Mouse (Mus musculus): ENCODE measurements around the gene Ulk2.
"Not testable (repeated sequence)": the region's sequence is repeated elsewhere in the genome, so short reads cannot be mapped to it uniquely, and the experiment has no call there.

Gene Ulk2

DNA sequence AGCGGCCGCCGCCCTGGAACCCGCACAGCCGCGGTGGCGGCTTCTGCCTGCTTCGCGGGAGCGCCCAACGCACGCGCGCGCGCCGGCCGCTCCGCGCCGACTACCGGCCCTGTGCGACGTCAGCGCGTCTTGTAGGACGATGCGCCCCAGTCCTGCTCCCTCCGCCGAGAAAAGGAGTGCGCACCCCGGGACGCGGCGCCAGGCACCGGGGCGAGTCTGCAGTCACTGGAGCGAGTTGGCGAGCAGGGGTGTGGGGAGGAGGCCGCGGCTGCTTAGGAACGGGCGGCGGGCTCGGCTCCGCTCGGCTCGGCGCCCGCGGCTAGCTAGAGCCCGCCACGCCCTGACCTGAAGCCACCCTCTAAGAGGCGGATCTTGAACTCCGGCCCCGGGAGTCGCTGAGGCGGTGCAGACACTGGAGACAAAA lies at the start of gene Ulk2:
Ulk2 (minus strand) TSS at position 86 of the 424 bp plus-strand sequence.
- DNase-seq (ENCODE audit: low spot score), result peak; percentile 68

- no peak for DNase-seq (ENCODE audit: low spot score)
These were observed 27.3 kb upstream of the Ulk2 start for GRCm38 (mm10) chr11:61882183-61882582.

GRCm38 (mm10) chr11:61879921-61880320 lies 25.0 kb upstream of the Ulk2 start:
- DNase-seq (ENCODE audit: low spot score), result no peak

DNA sequence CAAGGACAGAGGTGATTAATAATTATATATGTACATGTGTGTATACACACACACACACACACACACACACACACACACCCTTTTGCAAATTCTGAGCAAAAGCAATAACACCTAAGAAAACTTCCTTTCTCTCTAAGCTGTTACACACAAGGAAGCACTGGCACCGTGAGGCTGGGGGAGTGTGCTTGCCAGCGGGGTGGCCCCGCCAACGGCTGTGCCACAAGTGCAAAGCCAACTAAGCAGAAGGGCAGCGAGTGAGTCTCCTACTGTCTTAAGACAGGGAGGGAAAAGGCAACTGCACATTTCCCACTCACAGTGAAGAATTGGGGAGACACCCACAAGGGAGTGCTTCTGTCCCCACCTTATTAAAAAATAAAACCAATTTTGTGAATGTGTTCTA lies 17.0 kb upstream of the Ulk2 start:
- DNase-seq (ENCODE audit: low spot score), result no peak

GRCm38 (mm10) chr11:61866856-61867255 lies 12.0 kb upstream of the Ulk2 start:
- DNase-seq (ENCODE audit: low spot score), result no peak

- no peak for DNase-seq (ENCODE audit: low spot score)
These were observed 7.1 kb upstream of the Ulk2 start for GRCm38 (mm10) chr11:61861781-61862547.

DNA sequence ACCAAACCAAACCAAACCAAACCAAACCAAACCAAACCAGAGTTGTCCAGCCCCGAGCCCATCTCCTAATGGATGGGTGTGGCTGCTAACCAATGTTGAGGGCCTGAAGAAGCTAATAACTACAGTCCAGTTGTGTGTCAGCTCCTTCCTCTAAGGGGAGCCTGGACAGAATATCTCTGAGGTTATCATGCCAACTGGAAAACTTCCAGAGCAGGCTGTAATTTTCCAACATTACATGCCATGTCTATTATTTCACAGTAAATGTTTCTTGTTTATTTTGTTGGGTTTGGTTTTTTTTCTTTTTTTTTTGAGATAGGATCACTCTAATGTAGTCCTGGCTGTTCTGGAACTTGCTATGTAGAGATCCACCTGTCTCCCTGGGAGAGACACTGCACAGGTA lies 4.4 kb upstream of the Ulk2 start:
- no peak for DNase-seq (ENCODE audit: low spot score)

DNA sequence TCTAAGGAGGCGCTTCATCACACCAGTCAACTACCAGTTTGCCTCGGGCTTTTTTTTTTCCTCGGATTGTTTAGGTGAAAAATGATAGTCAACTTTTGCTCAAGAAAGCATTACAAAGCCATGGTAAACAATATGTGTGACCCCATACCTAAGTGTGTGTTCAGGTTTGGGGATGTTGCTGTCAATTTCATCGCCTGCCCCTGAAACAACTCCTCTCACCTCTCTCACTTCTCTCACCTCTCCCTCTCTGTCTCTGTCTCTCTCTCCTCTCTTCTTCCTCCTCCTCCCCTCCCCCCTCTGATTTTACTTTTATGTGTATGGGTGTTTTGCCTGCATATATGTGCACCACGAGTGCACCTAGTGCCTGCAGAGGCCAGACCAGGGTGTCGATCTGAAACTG lies 666 bp upstream of the Ulk2 start:
- no peak for DNase-seq (ENCODE audit: low spot score)

GRCm38 (mm10) chr11:61854211-61854987 lies 474 bp downstream of the Ulk2 start:
- peak; percentile 72 for DNase-seq (ENCODE audit: low spot score)

DNA sequence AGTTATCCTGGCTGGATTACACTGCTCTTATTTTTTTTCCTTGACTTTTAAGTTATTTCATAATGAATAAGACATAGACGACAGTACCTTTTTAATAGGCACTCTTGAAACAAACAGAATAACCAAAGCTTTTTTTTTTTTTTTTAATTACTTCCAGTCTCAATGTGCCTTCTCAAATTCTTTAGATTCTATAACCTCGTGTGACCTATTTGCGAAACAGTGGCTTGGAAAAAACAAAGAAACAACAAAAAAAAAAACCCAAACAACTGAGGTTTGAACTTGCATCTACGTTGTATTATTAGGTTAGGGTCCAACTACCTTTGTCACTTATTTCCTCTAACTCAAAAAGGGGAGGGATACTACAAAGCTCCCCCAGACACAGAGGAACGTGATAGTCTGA lies 1.2 kb downstream of the Ulk2 start:
- DNase-seq (ENCODE audit: low spot score), result no peak

DNA sequence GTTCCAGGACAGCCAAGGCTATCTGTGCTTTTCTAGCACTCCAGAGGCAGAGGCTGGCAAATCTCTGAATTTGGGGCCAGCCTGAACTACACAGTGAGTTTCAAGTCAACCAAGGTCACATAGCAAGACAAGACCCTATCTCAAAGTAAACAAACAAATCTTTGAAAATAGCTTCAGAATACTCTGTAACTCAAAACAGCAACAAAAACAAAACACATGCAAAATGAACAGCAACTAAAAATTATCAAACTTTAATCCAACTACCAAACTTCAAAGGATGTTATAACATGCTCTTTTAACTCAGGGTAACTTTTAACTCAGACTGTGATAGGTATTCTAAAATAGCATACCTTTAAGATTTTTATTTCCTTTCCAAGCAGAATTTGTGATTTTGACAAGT lies 2.0 kb downstream of the Ulk2 start:
- no peak for DNase-seq (ENCODE audit: low spot score)

DNA sequence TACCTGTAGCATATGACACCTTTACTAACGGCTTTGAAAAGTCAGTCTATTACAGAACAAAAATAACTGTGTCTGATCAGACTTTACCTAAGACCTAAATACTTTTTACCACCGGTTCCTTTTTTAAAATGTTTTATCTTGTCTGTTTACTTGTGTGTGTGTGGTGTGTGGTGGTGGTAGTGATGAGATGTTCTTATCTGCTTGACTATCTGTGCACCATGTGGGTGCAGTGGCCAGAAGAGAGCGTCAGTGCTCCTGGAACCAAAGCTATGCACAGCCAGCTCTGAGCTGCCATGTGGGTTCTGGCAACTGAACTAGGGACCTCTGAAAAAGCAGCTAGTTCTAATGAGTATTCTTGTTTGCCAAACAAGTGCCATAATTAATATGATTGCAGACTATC lies 3.7 kb downstream of the Ulk2 start:
- DNase-seq (ENCODE audit: low spot score), result no peak

DNA sequence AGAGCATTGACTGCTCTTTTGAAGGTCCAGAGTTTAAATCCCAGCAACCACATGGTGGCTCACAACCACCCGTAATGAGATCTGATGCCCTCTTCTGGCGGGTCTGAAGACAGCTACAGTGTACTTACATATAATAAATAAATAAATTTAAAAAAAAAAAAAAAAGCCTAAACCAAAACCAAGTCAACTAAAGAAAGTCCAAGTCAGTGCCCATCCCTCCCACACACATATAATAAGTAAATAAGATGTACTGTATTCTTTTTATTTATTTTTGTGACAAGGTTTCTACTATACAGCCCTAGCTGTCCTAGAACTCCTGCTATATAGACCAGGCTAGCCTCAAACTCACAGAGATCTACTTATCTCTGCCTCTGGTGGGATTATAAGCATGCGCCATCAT lies 14.2 kb downstream of the Ulk2 start:
- not testable (repeated sequence) for DNase-seq (ENCODE audit: low spot score)

- DNase-seq (ENCODE audit: low spot score), result no peak
These were observed 14.9 kb downstream of the Ulk2 start for GRCm38 (mm10) chr11:61839940-61840339.

GRCm38 (mm10) chr11:61839182-61839581 lies 15.7 kb downstream of the Ulk2 start:
- DNase-seq (ENCODE audit: low spot score), result no peak

DNA sequence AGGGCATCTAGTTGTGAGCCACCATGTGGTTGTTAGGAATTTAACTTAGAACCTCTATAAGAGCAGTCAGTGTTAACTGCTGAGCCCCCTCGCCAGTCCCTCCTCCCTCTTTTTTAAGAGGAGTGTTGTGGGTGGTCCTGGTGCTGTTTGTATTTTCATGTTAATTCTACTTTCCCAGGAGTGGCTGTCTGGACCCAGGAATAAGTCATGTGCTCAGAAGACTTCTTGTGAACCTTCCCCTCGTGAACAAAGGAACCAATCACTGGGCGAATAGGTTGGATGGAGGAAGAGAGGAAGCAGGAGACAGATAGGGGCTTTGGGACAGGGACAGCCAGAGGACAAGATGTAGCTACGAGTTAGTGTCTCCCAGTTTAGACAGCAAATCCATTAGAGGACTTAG lies 45.1 kb downstream of the Ulk2 start:
- DNase-seq (ENCODE audit: low spot score), result no peak

GRCm38 (mm10) chr11:61808551-61809117 lies 46.2 kb downstream of the Ulk2 start:
- no peak for DNase-seq (ENCODE audit: low spot score)

DNA sequence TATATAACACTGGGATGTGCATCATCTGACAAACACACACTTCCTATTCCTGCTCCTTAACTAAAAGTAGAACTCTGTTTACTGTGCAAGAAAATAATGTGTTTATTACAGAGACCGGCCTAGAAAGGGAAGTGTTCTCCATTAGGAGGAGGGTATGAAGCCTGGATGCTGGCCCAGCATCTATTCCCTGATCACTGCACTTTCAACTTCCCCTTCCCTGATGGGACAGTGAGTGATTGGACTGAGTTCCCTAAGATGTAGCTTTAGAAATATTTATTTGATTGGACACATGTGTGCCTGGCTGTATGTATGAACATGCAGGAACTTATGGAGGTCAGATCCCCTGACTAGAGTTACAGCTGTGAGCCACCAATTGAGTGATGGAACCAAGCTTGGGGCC lies 61.4 kb downstream of the Ulk2 start:
- no peak for DNase-seq (ENCODE audit: low spot score)

DNA sequence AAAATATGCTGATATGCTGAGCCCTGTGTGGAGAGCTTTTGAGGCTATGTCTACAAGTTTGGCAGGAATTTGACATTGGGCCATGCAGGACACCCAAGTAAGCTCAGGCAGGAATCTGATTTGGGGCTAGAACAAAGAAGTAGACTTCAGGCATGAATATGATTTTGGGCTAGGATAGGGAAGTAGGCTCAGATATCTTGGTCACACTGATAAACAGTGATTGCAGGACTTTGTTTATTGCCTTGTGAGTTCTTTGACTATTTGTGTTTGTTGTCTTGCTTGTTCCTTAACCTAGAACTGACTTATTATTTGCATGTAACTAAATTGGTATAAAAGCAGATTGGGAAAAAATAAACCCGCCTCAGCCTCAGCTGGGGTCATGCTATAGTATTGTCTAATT lies 66.3 kb downstream of the Ulk2 start:
- no peak for DNase-seq (ENCODE audit: low spot score)

DNA sequence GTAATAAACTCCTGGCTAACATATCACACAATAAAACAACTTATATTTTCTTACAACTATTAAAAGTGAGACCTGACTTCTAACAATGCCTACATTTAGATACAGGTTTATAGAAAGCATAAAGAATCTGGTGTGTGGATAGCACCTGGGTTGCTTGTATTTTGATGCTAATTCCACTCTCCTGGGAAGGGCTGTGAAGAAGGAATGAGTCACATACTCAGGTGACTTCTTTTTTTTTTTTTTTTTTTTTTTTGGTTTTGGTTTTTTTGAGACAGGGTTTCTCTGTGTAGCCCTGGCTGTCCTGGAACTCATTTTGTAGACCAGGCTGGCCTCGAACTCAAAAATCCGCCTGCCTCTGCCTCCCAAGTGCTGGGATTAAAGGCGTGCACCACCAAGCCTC lies 72.3 kb downstream of the Ulk2 start:
- not testable (repeated sequence) for DNase-seq (ENCODE audit: low spot score)

DNA sequence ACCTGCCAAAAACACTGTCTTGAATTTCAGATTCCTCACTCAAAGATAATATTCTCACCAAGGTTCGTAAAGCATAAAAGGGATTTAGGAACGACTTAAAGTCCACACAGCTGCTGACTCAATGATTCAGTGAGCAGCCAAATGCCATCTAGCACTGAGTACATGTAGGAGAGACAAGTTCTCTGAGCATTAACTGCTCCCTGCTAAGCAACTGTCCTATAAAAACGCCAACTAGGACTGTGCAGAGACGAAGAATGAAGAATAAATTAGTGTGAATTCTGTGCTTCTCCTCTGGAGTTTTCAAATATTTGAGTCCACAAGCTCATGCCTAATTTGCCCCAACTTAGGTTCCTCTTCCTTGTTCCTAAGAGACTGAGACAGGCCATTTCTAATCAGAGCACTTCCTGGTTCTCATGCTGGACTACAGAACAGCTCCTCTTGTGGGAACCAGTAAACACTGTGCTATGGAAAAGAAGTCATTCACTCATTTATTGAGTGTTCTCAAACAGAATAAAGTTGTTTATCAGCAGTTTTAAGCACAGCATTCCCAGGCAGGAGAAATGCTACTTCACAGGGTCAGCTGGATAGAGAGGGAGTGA lies 80.2 kb downstream of the Ulk2 start:
- peak; percentile 53 for DNase-seq (ENCODE audit: low spot score)

DNA sequence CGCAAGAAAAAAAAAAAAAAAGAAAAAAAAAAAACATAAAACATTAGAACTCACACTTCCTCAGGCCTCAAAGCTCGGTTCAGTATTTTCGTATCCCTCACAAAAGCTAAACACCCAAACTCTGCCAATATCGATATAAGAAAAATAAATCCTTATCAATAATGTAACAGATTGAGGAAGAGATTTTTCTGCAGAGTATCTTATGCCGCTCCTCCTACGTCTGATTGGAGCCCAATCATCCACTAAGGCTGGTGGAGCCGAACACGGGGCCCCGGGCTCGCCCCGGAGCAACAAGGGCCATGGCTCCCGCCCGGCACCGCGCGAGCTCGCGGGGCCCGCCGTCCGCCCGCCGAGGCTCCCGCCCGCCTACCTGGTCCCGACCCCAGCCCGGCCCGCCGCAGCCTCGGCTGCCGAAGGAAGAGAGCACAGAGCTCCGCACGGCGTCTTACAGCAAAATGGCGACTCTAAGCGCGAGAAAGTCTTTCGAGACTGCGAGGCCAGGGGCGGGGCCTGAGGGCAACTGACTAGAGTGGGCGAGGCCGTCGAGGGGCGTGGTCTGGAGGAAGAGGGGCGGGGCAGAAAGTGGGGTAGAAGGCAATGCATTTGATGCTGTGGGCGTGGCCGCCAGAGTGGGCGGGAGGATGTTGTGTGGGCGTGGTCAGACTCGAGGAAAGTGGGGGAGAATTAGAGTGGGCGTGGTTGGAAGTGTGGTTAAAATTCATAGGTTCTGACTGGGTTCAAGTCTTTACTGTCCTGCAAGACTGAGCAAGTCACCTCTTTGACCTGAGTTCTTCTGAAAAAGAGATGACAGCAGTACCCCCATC lies 93.1 kb downstream of the Ulk2 start, which contains the start of gene Prpsap2:
Prpsap2 (minus strand) TSS at position 505 of the 824 bp plus-strand sequence.
- DNase-seq (ENCODE audit: low spot score), result peak; percentile 96
